Mouse (Mus musculus) C2C12 (cell line): ENCODE measurements around the gene Wee1.
"Not testable (repeated sequence)": the region's sequence is repeated elsewhere in the genome, so short reads cannot be mapped to it uniquely, and the experiment has no call there.

Experiments used
- CEBPB ChIP-seq: IDR thresholded peaks from one replicate; pipeline ENCODE4 v1.6.1; 2011; ENCODE audit warnings: low read depth, mild to moderate bottlenecking, control low read depth, moderate library complexity
- CTCF ChIP-seq: IDR thresholded peaks from one replicate; pipeline ENCODE4 v1.5.1; 2011; ENCODE audit not compliant: control insufficient read depth, insufficient read depth, insufficient read length
- FOSL1 ChIP-seq: IDR thresholded peaks from one replicate; pipeline ENCODE4 v1.8.0; 2011; ENCODE audit warnings: mild to moderate bottlenecking, low read length; ENCODE audit not compliant: poor library complexity, insufficient read depth, severe bottlenecking
- MAX ChIP-seq: IDR thresholded peaks from one replicate; pipeline ENCODE4 v1.6.1; 2011; ENCODE audit warnings: mild to moderate bottlenecking, control low read depth
- MYOD1 ChIP-seq: IDR thresholded peaks from one replicate; pipeline ENCODE4 v1.6.1; 2011; ENCODE audit warnings: low read depth; ENCODE audit not compliant: control insufficient read depth, insufficient read length
- MYOG ChIP-seq: IDR thresholded peaks from one replicate; pipeline ENCODE4 v1.6.1; 2011; ENCODE audit not compliant: control insufficient read depth, insufficient read length; ENCODE audit errors: extremely low read depth
- USF1 ChIP-seq: IDR thresholded peaks from one replicate; pipeline ENCODE4 v1.6.1; 2011; ENCODE audit warnings: low read depth, mild to moderate bottlenecking, control low read depth, moderate library complexity

DNA sequence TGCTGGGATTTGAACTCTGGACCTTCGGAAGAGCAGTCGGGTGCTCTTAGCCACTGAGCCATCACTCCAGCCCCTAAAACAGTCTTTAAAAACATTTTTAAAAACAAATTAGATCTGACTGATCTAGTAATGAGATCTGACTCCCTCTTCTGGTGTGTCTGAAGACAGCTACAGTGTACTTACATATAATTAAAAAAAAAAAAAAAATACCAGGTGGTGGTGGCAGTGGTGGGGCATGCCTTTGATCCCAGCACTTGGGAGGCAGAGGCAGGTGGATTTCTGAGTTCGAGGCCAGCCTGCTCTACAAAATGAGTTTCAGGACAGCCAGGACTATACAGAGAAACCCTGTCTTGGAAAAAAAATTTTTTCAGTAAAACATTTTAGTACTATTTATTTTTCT lies 13.3 kb upstream of the Wee1 start:
- TF ChIP-seq CEBPB, CTCF, MYOD1, USF1, FOSL1, MAX, MYOG: not testable (repeated sequence)
